Comparison of ENCODE assay signal across 19 mouse cellular contexts in the genomic region with DNA sequence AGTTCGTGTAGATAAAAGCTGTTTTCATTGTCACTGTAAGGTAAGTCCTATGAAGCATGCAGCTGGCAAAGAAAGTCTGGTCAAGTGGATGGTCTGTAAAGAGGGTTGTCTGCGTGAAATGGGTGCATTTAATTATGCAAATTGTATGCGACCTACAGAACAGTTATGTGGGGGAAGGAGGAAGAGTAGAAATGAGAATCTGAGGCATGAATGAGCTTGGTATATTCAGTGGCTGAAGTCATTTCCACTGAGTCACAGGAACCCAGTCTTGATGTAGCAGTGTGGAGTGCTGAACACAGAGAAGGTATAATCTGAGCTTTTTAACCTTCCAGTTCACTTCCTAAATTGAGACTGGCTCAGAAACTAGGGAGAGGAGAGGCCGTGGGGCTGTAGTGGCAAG.
"Had no signal": no experiment of that assay in that cellular context is flagged by ENCODE, and none has a peak within 500 bp of the region (broad histone marks: within the 10 kb centered on the region; RNA-seq: fewer than 3 reads in every experiment).

No protein-coding gene starts in this region.

- H3K4me1 ChIP-seq: limb, embryonic 12.5 days; limb, embryonic 15.5 days; stomach, embryonic 15.5 days had no signal

- H3K9ac ChIP-seq: limb, embryonic 12.5 days; limb, embryonic 15.5 days; liver, embryonic 14.5 days; liver, postnatal 0 days; lung, embryonic 14.5 days; midbrain, embryonic 13.5 days; stomach, embryonic 15.5 days had no signal

- H3K27ac ChIP-seq: limb, embryonic 12.5 days; limb, embryonic 15.5 days; liver, embryonic 14.5 days; macrophage; midbrain, embryonic 13.5 days; stomach, embryonic 15.5 days had no signal

- H3K4me3 ChIP-seq: limb, embryonic 12.5 days; limb, embryonic 15.5 days; midbrain, embryonic 13.5 days; stomach, embryonic 15.5 days had no signal

- H3K9me3 ChIP-seq: limb, embryonic 12.5 days; limb, embryonic 15.5 days; midbrain, embryonic 13.5 days; stomach, embryonic 15.5 days had no signal

- H3K27me3 ChIP-seq: limb, embryonic 12.5 days; limb, embryonic 15.5 days; midbrain, embryonic 13.5 days; stomach, embryonic 15.5 days had no signal

- H3K4me2 ChIP-seq: limb, embryonic 12.5 days; limb, embryonic 15.5 days; liver, embryonic 11.5 days; lung, embryonic 14.5 days; midbrain, embryonic 13.5 days; stomach, embryonic 15.5 days had no signal

- DNase-seq: kidney, adult 18-20 months; kidney, adult 9 months; kidney, postnatal 14 days; kidney, postnatal 4 days; left cerebral cortex, postnatal 4 days; liver, postnatal 0 days; lung, embryonic 14.5 days; retina, postnatal 1 day; right cerebral cortex, postnatal 25 days; spleen, adult 18-20 months; thymus, postnatal 36 days had no signal

- ATAC-seq: liver, postnatal 0 days; lung, postnatal 0 days; midbrain, embryonic 13.5 days had no signal
